Mouse (Mus musculus): ENCODE results near the gene Pfdn2. TPM values are rescaled to one million over a fixed set of nuclear protein-coding genes. Genes with fewer than 3 reads are reported as not detected.
A peak's percentile ranks its signal among the peaks of the same experiment; 100 is the strongest.

Gene Pfdn2
- polyA plus RNA-seq, 1 experiment from 2014 or later = 96.8 TPM

DNA sequence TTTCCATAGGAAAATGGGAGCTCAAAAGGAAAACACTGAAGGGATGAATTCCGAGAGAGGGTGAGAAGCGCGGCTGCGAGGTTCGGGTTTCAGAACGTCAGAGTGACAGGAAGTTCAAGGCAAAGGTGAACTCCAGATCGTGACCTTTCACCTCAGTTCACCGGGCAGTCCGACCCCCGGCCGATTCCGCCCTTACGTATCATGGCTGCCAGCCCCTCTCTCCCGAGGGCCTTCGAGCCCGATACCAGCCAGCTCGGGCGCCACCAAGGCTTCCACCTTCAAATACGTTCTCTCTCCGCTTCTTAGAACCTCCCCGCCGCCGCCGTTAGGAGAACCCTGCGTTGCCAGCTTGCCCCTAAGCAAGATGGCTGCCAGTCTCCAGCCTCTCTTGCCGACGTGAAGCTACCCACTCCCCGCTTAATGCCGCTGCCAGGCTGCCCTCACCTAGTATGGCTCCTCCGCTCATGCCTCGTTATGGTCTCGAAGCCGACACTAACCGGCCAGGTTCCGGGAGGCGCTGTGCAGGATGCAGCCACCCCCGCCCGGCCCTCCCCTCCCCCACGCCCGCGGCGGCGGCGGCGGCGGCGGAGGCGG is 16.5 kb upstream of the Pfdn2 start, which contains the start of gene Dedd:
Gene Dedd (plus strand): TSS at position 307 of the 594 bp plus-strand sequence.
- WGBS = under 1% methylated on average over 48 of the region's 48 CpGs
- Histone ChIP-seq H3K27me3 (replicated peaks) (no peaks in the 10 kb centered on the region), H3K36me3 (peaks cover 19% of the 10 kb centered on the region), H3K4me3 (peak within 1 kb of the TSS; percentile 90), H3K27ac (ENCODE audit: poor library complexity, severe bottlenecking) (peak within 1 kb of the TSS; percentile 98), H3K9me3 (replicated peaks) (no peaks in the 10 kb centered on the region), H3K9ac (peak within 1 kb of the TSS; percentile 95), H3K4me1 (replicated peaks) (peaks cover 40% of the 10 kb centered on the region), H3K4me2 (peak within 1 kb of the TSS; percentile 99)
- peak; percentile 90 for ATAC-seq (ENCODE audit: insufficient number of reproducible peaks, low FRiP score)

DNA sequence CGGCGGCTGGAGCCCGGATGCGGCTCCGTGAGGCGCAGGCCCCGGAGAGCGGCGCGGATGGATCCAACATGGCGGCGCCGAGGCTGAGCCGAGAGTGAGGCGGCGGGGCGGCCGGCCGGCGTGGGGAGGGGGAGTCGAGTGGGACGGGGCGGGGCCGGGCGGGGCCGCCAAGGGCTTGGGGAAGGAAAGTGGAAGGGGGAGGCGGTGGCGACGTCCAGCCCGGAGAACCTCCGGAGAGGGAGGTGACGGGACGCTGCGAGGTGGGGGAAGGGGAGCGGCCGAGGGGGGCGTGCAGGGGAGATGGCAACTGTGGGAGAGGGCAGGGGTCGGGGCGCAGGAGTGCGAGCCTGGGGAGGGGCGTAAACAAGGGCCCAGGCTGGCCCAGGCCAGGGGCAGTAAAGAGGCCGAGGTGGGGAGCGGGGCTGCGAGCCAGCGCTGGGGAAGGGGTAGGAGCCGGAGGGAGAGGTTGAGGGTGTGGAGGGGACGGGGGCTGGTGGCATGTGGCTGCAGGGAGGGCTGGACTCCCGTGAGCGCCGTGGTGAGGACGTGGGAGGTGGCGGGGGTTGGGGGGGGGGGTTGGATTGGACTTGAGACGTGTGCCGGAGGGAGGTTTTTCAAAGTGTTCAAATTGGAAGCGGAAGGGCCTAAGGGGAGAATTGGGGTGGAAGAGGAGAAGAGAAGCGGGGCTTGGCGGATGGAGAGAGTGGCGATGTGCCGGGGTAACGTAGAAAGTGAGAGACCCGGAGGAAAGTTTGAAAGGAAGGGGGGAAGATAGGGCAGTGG is 15.8 kb upstream of the Pfdn2 start:
- Histone ChIP-seq H3K27me3 (replicated peaks) (no peaks in the 10 kb centered on the region), H3K36me3 (peaks cover 17% of the 10 kb centered on the region), H3K4me1 (replicated peaks) (peaks cover 40% of the 10 kb centered on the region), H3K27ac (ENCODE audit: poor library complexity, severe bottlenecking) (peak overlapping the region; percentile 98), H3K9ac (peak overlapping the region; percentile 95), H3K4me2 (peak overlapping the region; percentile 99), H3K9me3 (replicated peaks) (no peaks in the 10 kb centered on the region), H3K4me3 (peak overlapping the region; percentile 90)
- ATAC-seq (ENCODE audit: insufficient number of reproducible peaks, low FRiP score) = peak; percentile 90
- WGBS = under 1% methylated on average over 57 of the region's 61 CpGs

DNA sequence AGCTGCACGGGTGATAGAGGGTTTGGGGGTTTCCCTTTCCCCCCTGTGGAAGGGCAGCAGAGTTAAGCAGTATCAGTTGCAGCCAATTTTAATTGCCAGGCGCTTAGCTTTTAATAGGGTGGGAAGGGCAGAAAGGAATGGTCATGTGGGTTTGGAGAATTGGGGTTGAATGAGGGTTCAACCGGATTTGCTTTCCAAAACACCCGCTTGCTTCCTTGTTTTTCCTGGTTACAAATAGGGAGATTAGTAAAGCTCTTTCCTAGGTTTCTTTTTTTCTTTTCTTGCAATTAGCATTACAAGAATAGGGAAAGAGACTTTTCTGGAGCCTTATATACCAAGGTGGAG is 15.3 kb upstream of the Pfdn2 start:
- Histone ChIP-seq H3K27ac (ENCODE audit: poor library complexity, severe bottlenecking) (peak overlapping the region; percentile 98), H3K9me3 (replicated peaks) (no peaks in the 10 kb centered on the region), H3K9ac (peak overlapping the region; percentile 95), H3K4me2 (peak overlapping the region; percentile 99), H3K4me3 (peak overlapping the region; percentile 90), H3K27me3 (replicated peaks) (no peaks in the 10 kb centered on the region), H3K36me3 (peaks cover 12% of the 10 kb centered on the region), H3K4me1 (replicated peaks) (peaks cover 40% of the 10 kb centered on the region)
- no peak for ATAC-seq (ENCODE audit: insufficient number of reproducible peaks, low FRiP score)
- WGBS = under 1% methylated on average over 4 of the region's 4 CpGs

DNA sequence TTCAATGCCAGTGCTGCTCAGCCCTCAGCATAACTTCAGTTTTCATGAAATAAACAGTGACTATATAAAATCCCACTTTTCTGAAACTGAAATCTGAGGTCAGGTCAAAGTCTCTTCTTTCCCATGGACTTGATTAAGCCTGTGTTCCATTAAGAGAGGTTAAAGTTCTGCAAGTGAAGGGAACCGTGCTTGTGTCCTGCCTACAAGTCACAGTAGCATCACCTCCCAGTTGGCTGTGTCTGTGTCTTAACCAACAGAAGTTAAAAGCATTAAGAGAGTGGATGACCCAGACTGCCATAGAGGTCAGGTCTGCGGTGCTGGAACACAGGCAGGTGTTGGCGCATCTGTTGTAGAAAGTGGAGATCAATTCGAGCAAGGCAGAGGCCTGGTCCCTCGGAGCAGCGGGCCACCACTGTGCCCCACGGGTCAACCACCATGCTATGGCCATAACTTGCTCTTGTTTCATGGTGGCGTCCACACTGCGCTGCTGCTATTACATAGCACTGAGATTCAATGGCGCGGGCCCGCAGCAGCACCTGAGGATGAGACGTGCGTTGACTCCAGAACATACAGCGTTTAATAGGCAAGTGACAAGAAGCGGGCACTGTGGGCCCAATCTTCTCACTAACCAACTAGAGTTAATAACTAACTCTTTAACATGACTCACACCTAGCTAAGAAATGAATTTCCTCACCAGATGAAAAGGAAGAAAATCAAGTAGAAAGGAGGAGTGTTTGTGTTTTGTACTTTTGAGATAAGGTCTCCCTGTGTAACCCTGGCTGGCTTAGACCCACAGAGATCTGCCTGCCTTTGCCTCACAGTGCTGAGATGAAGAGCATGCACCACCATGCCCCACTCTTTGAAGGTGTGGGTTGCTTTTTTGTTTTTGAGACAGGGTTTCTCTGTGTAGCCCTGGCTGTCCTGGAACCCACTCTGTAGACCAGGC is 2.9 kb upstream of the Pfdn2 start:
- Histone ChIP-seq H3K4me3 (no peak overlapping the region), H3K9ac (no peak overlapping the region), H3K4me2 (no peak overlapping the region), H3K27ac (ENCODE audit: poor library complexity, severe bottlenecking) (no peak overlapping the region), H3K36me3 (peaks cover 61% of the 10 kb centered on the region), H3K9me3 (replicated peaks) (peaks cover 4% of the 10 kb centered on the region; the same call in 1 of the 2 replicates), H3K27me3 (replicated peaks) (no peaks in the 10 kb centered on the region), H3K4me1 (replicated peaks) (peaks cover 22% of the 10 kb centered on the region)
- no peak for ATAC-seq (ENCODE audit: insufficient number of reproducible peaks, low FRiP score)
- 93% methylated on average over 16 of the region's 16 CpGs for WGBS

DNA sequence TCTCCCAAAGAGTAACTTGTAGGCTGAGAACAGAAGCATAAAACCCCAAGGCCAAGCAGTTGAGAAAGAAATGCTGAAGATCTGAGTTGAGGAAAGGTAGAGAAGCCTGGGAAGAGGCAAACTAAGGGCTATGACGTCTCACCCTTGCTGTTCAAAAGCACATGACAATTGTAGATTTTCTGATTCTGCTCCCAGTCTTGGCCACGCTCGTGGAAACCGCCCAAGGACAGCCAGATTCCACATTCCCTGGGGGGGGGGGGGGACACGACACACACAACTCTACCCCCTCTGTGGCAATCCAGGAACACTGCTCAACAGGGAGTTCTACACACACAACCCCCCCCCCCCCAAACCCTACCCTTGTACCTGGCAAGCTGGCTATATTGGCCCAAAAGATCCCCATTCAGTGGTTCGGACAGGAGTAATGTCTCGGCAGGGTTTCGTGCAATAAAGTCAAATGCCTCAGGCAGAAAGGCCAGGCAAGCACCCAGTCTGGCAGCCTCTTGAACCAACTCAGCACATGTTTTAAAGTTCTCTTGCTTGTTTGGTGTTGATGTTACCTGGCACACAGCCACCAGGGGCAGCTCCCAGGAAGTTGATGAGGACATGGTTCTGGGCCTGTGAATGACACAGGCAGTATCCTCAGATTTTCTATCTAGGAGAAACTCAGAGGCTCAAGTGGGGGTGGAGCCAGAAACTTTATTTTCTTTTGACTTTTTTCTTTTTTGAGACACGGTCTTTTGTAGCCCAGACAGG is 1.4 kb upstream of the Pfdn2 start:
- Histone ChIP-seq H3K27me3 (replicated peaks) (no peaks in the 10 kb centered on the region), H3K36me3 (peaks cover 45% of the 10 kb centered on the region), H3K27ac (ENCODE audit: poor library complexity, severe bottlenecking) (no peak overlapping the region), H3K4me3 (no peak overlapping the region), H3K4me2 (no peak overlapping the region), H3K4me1 (replicated peaks) (peaks cover 22% of the 10 kb centered on the region), H3K9me3 (replicated peaks) (peaks cover 4% of the 10 kb centered on the region; the same call in 1 of the 2 replicates), H3K9ac (no peak overlapping the region)
- no peak for ATAC-seq (ENCODE audit: insufficient number of reproducible peaks, low FRiP score)
- 80% methylated on average over 9 of the region's 9 CpGs for WGBS

- Histone ChIP-seq H3K9ac (peak overlapping the region; percentile 88; the same call in 1 of the 2 replicates), H3K4me2 (peak overlapping the region; percentile 93), H3K4me1 (replicated peaks) (peaks cover 22% of the 10 kb centered on the region), H3K27me3 (replicated peaks) (no peaks in the 10 kb centered on the region), H3K27ac (ENCODE audit: poor library complexity, severe bottlenecking) (no peak overlapping the region), H3K4me3 (peak overlapping the region; percentile 98), H3K9me3 (replicated peaks) (peaks cover 4% of the 10 kb centered on the region; the same call in 1 of the 2 replicates), H3K36me3 (peaks cover 39% of the 10 kb centered on the region)
- no peak for ATAC-seq (ENCODE audit: insufficient number of reproducible peaks, low FRiP score)
- 69% methylated on average over 9 of the region's 9 CpGs for WGBS
These were observed 755 bp upstream of the Pfdn2 start for GRCm38 (mm10) chr1:171344715-171345114.

- Histone ChIP-seq H3K27me3 (replicated peaks) (no peaks in the 10 kb centered on the region), H3K4me3 (peak overlapping the region; percentile 98), H3K9me3 (replicated peaks) (peaks cover 4% of the 10 kb centered on the region; the same call in 1 of the 2 replicates), H3K4me1 (replicated peaks) (peaks cover 25% of the 10 kb centered on the region), H3K9ac (peak overlapping the region; percentile 88), H3K36me3 (peaks cover 25% of the 10 kb centered on the region), H3K4me2 (peak overlapping the region; percentile 93), H3K27ac (ENCODE audit: poor library complexity, severe bottlenecking) (peak overlapping the region; percentile 73; the same call in 1 of the 2 replicates)
- 2% methylated on average over 14 of the region's 14 CpGs for WGBS
- peak; percentile 40 for ATAC-seq (ENCODE audit: insufficient number of reproducible peaks, low FRiP score)
These were observed 603 bp downstream of the Pfdn2 start for GRCm38 (mm10) chr1:171346095-171346450.

GRCm38 (mm10) chr1:171348665-171349064 is 3.2 kb downstream of the Pfdn2 start:
- Histone ChIP-seq H3K4me2 (no peak overlapping the region), H3K9ac (no peak overlapping the region), H3K27me3 (replicated peaks) (no peaks in the 10 kb centered on the region), H3K9me3 (replicated peaks) (peaks cover 4% of the 10 kb centered on the region; the same call in 1 of the 2 replicates), H3K27ac (ENCODE audit: poor library complexity, severe bottlenecking) (no peak overlapping the region), H3K4me3 (no peak overlapping the region), H3K4me1 (replicated peaks) (peaks cover 30% of the 10 kb centered on the region), H3K36me3 (no peaks in the 10 kb centered on the region; the same call in 1 of the 2 replicates)
- WGBS = 86% methylated on average over 3 of the region's 3 CpGs
- ATAC-seq (ENCODE audit: insufficient number of reproducible peaks, low FRiP score) = no peak

DNA sequence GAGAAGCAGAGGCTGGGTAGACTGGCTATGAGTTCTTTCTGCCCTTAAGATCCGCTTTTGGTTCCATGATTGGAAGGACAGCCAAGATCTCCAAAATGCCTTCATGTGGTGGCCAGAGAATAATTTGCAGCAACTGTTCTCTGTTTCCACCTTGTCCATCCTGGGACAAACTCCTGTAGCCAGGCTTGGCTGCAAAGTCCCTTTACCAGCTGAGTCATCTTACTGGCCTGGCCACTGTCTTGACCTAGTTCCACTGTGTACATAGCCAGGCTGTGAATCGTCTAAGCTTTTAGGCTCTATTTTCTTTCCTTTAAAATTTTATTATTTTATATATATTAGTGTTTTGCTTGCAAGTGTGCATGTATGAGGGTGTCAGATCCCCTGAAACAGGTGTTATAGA is 3.7 kb downstream of the Pfdn2 start:
- Histone ChIP-seq H3K36me3 (no peaks in the 10 kb centered on the region; the same call in 1 of the 2 replicates), H3K27ac (ENCODE audit: poor library complexity, severe bottlenecking) (no peak overlapping the region), H3K4me1 (replicated peaks) (peaks cover 27% of the 10 kb centered on the region), H3K9ac (no peak overlapping the region), H3K27me3 (replicated peaks) (no peaks in the 10 kb centered on the region), H3K9me3 (replicated peaks) (peaks cover 4% of the 10 kb centered on the region; the same call in 1 of the 2 replicates), H3K4me3 (no peak overlapping the region), H3K4me2 (no peak overlapping the region)
- no peak for ATAC-seq (ENCODE audit: insufficient number of reproducible peaks, low FRiP score)
- 84% methylated on average over 2 of the region's 2 CpGs for WGBS

- no peak for ATAC-seq (ENCODE audit: insufficient number of reproducible peaks, low FRiP score)
- 89% methylated on average over 5 of the region's 5 CpGs for WGBS
- no peaks in the 10 kb centered on the region for H3K27me3 ChIP-seq (replicated peaks)
These were observed 10.4 kb downstream of the Pfdn2 start for GRCm38 (mm10) chr1:171355812-171356340.

More at GRCm38 (mm10) chr1:171355812-171356340, 10.4 kb downstream of the Pfdn2 start:
- Histone ChIP-seq H3K36me3 (peaks cover 31% of the 10 kb centered on the region), H3K27ac (ENCODE audit: poor library complexity, severe bottlenecking) (no peak overlapping the region), H3K4me1 (replicated peaks) (peaks cover 12% of the 10 kb centered on the region), H3K4me2 (no peak overlapping the region), H3K9ac (no peak overlapping the region), H3K4me3 (no peak overlapping the region), H3K9me3 (replicated peaks) (peaks cover 7% of the 10 kb centered on the region; the same call in 1 of the 2 replicates)
